Mouse (Mus musculus) thymus, adult 18-20 months (tissue): ENCODE measurements at regions not wholly inside any gene's neighbourhood (a gene's known extent, or its start where the extent isn't known, plus 50 kb on each side); places are given as distances from the start of the nearest gene placed in this dataset.
A peak's percentile ranks its signal among the peaks of the same experiment; 100 is the strongest.
"Not testable (repeated sequence)": the region's sequence is repeated elsewhere in the genome, so short reads cannot be mapped to it uniquely, and the experiment has no call there.

ENCODE experiments used
- DNase-seq, 2 experiments: peaks; one replicate each; pipeline ENCODE4 v3.0.0; 2022; ENCODE audit warnings: mixed read lengths in 2 of 2

GRCm38 (mm10) chr4:7392696-7393095, 846.1 kb downstream of the Car8 start:
- DNase-seq = no peak

DNA sequence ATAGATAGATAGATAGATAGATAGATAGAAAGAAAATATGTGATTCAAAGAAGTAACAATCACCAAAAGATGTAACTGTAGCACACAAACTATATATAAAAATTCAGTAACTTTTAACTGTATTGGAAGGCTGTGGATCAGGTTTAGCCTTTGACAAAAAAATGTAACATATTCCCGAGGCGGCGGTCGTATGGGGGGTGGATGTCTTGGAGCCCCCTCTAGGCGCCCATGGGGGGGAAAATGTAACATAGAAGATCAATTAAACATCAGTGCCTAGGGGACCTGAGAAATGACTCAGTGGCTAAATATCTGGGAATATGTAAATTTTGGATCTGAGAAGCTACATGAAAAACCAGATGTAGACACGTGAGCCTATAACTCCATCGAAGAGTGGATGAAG, 847.2 kb downstream of the Car8 start:
- no peak for DNase-seq

DNA sequence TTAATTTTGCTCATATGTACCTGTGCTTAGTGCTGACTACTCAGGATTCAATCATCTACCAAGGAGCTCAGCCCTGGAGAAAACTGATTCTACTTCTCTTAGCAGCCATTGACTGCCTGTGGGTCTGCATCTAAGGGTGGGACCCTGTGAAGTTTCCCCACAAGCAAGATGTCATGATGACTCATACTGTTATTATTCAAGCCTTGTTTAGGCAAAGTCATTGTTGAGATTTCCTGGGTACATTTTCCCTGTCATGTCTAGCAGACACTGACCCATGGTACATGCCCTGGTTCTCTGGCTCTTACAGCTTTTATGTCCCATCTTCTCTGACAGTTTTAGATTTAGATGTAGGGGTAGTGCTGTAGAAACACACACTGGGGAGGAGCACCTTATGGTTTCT, 853.8 kb downstream of the Car8 start:
- no peak for DNase-seq

DNA sequence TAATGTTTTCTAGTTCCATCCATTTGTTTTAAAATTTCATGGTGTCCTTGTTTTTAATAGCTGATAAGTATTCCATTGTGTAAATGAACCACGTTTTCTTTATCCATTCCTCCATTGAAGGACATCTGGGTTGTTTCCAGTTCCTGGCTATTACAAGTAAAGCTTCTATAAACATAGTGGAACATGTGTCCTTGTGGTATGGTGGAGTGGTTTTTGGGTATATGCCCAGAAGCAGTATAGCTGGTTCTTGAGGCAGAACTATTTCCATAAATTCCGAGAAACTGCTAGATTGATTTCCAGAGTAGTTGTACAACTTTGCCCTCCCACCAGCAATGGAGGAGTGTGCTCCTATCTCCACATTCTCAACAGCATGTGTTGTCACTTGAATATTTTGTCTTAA, 858.8 kb downstream of the Car8 start:
- DNase-seq = no peak

DNA sequence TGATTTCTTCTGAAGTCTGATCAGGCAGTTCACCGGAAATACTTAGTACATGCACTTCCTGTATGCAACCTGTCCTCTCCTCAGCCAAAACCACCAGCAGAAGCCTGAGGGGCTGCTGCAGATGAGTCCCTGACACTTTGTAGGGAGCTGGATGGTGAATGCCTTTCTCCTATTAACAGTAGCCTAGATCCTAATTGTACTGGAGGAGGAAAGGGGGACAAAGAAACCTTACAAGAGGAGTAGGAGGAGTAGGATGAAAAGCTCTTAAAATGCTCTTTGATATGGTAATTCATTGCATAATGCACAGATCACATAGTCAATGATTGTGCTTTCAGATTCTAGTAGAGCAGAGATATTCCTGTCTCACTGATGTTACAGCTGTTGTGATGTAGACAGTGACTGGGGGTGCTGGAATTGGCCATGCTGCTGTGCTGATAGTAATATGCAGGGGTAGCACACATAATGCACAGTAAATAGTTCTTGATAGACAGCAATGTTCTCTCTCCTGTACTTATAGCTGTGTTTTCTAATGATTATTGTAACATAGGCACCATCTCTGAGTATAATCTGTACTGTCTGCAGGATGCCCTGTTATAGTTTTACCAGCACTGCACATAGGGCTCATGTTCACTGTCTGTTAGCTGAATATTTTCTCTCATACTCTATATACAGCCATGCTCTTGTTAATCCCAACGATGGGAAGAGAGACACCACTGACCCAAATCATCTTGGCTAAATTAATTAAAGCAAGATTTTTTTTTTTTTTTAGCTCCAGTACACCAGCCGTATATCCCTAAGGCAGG, 874.4 kb downstream of the Car8 start:
- DNase-seq = peak in 1 of 2 experiments; percentile 22

GRCm38 (mm10) chr4:7363508-7363907, 875.3 kb downstream of the Car8 start:
- no peak for DNase-seq

- no peak for DNase-seq
Measured at GRCm38 (mm10) chr4:7356202-7356601, 882.6 kb downstream of the Car8 start.

- no peak for DNase-seq
Measured at GRCm38 (mm10) chr4:7347317-7347716, 891.5 kb downstream of the Car8 start.

DNA sequence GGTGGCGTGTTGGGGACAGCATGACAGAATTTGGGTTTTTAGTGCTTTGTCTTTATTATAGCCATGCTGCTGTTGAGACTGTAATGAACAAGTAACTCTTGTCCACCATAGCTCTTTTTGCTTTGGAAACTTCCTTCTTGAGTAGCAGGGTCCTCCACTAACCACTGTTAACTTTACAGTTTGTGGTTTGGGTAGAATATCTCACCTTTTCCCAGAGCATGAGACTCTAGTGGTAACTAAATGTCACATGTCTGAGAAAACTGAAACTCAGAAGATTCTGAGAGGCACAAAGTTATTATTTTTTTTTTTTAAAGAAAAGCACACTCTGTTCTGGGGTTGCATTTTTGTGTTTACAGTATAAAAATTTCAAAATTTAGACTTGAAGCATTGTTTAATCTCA, 897.7 kb downstream of the Car8 start:
- DNase-seq = no peak

DNA sequence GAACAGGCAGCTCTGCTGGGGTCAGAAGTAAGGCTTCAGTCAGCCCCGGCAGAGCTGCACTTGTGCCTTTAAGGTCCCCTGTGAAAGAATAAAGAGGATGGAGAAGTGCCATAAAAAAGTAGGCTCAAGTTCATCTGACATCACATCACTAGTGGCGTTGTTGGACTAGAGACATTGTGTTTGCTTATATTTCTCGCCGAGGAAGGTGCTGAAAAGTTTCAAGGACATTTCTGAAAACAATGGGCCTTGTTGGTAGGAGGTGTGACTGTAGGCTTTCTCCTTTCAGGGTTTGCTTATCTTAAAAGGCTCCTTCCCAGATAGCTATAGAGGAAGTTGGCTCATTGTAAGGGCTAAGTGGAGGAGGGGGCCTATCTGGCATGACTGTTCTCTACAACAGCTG, 924.6 kb downstream of the Car8 start:
- no peak for DNase-seq

GRCm38 (mm10) chr4:7313219-7313618, 925.6 kb downstream of the Car8 start:
- DNase-seq = no peak

DNA sequence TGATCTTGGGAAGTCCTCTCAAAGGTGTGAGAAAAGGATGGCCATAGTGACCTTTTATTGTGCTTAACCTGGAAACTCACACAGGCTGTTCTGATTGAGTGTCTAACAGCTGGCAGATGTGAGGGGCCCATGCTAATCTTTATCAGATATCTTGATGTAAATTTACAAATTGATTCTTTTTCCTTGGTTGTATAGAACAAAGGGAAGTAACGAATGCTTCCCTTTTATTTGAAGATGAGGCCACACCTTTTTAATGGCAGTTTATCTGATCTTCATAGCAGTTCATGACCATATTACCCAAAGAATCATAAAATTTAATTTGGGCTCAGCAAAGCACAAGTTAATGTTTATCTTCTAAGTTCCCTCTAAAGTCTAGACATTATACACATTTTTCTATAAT, 926.7 kb downstream of the Car8 start:
- no peak for DNase-seq

DNA sequence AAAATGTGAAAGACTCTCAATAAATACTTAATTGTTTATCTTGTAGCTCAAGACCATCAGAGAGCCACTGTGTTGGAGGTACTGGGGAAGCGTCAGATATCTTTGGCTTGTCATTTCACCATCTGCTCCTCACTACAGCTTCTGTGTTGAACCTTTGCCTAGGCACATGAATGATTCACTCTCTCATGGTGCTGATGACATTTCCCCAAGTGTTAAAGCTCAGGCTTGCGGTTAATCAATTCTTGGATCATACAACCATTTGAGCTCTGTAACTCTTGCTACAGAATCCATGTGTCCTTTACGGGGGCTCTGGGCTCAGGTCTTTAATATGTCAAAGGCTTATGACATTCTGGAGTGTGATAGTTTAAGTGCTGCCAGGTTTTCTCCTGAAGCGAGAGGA, 969.8 kb downstream of the Car8 start:
- no peak for DNase-seq

GRCm38 (mm10) chr4:7256486-7256885, 982.4 kb downstream of the Car8 start:
- DNase-seq = no peak

DNA sequence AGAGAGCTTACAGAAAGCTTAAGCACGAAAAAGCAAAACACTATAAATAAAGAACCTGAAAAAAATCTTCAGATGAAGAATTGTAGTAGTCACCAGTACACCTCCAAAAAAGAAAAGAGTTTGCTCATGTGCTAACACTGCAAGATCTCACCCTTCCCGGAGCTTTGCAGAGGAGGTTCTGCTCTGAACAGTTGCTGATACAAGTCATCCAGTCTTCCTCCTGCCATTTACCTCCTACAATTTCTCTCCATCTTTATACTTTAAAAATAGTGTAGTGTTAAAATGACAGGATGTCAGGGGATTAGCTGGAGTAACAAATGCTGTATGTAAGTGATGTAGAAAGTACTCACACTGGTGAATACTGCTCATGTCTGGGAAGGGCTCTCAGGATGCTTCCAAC, 985.2 kb downstream of the Car8 start:
- DNase-seq = no peak

DNA sequence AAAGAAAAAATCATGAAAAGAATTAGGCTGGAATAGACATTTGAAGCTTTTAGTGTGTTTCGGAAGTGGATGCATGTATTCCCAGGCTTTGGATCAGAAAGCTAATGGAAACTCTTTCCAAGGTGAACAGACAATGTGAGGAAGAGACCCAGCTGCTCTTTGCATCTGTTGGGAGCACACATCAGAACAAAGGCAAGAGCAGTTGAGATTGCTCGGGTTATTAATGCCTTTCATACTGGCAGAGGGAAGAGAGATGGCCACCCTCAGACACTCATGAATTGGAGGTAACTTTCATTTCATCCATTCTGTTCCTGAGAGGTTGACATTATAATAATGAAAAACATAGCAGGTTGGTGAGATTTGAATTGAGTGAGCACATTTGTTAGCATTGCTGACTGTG, 987.2 kb downstream of the Car8 start:
- DNase-seq = no peak

GRCm38 (mm10) chr4:7247816-7248215, 991.0 kb downstream of the Car8 start:
- DNase-seq = no peak

- DNase-seq = no peak
Measured at GRCm38 (mm10) chr4:7247244-7247643, 991.6 kb downstream of the Car8 start.

- DNase-seq = no peak
Measured at GRCm38 (mm10) chr4:7246828-7247227, 992.0 kb downstream of the Car8 start.

DNA sequence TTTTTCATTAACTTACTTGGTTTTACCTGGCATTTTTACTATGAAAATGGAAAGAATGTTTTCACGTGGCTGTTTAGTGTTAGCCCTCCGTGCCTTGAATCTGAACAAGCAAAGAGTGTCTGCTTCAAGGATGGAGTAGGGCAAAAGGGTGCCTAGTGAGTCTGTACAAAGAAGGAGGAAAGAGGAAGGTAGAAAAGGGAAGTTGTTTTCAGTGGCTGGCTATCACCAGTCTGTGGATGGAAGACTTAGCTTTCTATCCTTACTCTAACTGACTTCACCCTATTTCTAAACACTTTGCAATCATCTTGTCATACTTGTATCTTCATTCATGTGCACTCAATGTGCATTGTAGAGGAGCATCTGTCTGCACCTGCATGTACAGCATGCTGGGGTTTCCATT, 993.2 kb downstream of the Car8 start:
- no peak for DNase-seq

DNA sequence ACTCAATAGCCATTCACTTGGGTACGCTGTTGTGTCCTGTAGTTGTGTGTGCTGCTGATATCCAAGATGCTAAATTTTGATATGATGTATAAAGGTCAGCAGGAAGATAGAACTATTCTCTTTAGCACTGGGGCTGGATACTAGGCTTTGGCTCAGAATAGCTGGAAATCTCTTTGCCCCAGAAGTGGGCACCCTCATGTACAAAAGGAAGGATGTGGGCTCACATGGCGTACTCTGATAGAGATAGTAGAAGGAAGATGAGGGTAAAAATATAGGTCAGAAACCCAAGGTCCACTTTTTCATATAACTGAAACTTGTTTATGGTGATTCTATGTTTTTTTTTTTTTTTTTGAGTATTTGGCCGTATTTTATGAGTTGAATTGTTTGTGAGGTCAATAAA, 1001.0 kb downstream of the Car8 start:
- no peak for DNase-seq

DNA sequence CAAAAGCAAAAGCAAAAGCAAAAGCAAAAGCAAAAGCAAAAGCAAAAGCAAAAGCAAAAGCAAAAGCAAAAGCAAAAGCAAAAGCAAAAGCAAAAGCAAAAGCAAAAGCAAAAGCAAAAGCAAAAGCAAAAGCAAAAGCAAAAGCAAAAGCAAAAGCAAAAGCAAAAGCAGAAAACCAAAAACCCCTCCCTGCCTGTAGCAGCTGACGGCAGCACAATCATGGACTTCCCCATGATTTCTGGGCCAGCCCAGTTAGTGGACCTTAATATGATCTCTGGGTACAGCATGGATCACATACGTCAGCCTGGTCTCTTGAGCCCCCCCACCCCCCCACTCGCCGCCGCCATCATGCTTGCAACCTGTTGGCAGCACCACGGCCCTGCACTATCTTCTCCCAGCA, 1004.3 kb downstream of the Car8 start:
- DNase-seq = not testable (repeated sequence)

- no peak for DNase-seq
Measured at GRCm38 (mm10) chr4:7228980-7229379, 1009.9 kb downstream of the Car8 start.

DNA sequence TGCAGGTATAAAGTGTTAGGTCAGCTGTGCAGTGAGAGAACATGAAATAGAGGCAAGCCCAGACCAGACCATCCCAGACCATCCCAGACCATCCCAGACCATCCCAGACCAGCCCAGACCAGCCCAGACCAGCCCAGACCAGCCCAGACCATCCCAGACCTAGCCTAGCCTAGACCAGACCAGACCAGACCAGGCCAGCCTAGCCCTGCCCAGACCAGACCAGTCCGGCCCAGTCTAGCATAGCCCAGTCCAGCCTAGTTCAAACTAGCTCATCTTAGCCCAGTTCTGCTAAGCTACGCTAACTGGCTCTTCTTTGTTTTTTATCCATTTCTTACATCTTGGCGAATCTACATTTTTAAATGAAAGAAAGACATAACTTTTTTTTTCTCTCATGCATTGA, 1015.9 kb downstream of the Car8 start:
- DNase-seq = no peak

- DNase-seq = no peak
Measured at GRCm38 (mm10) chr4:7220426-7220825, 1018.4 kb downstream of the Car8 start.
